Mouse (Mus musculus): ENCODE results near the gene Lima1. TPM values are rescaled to one million over a fixed set of nuclear protein-coding genes. Genes with fewer than 3 reads are reported as not detected.
"Not testable (repeated sequence)": the region's sequence is repeated elsewhere in the genome, so short reads cannot be mapped to it uniquely, and the experiment has no call there.

Gene Lima1
- polyA plus RNA-seq, 1 experiment from 2014 or later: 37.5 TPM

- H3K4me1 ChIP-seq: peaks cover 11% of the 10 kb centered on the region; the same call in 1 of the 2 replicates
- WGBS: 82% methylated on average over 2 of the region's 3 CpGs
- no peak overlapping the region for H3K4me3 ChIP-seq
- H3K27me3 ChIP-seq: no peaks in the 10 kb centered on the region
- H3K9me3 ChIP-seq (replicated peaks): no peaks in the 10 kb centered on the region
- H3K9ac ChIP-seq: no peak overlapping the region
- no peaks in the 10 kb centered on the region for H3K36me3 ChIP-seq (ENCODE audit: poor library complexity, severe bottlenecking)
- H3K27ac ChIP-seq: no peak overlapping the region
- ATAC-seq: no peak
- H3K4me2 ChIP-seq: no peak overlapping the region
Observed at GRCm38 (mm10) chr15:99891355-99891754, 16.1 kb upstream of the Lima1 start.

DNA sequence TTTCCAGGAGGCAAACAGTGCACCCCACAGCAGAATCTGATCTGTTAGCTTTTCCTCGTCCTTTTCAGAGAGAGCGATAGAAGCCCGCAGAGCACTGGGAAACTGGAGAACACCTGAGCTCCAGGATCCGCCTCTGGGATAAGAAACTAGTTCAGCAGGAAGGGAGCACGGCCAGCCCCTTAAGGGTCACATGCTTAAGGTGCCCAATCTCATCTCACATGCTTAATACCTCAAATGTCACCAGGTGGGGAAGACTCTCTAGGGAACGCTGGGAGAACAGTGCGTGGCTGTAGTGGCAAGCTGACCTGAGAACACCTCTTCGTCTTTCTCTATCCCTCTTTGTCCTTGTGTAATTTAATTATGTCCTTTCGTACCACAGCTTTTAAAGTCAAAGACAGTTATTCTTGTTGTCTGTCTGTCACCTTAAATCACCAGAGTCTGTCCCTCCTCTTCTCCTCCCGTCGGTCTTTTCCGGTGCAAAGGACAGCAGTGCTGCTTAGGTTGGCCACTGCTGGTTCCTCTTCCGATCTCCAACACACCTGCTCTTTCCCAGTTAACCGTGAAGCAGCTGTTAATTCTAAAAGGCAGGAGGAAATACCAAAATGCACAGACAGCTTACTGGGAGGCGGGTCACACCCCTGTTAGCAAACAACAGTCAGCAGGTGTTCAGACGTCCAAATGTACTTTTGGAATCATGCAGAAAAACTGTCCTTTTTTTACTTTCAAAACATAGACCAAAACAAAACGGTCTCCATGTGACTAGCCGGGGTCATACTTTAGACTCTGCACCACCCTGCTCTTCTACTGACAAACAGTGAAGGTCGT, 15.4 kb upstream of the Lima1 start:
- no peaks in the 10 kb centered on the region for H3K9me3 ChIP-seq (replicated peaks)

GRCm38 (mm10) chr15:99889275-99889874, 14.1 kb upstream of the Lima1 start:
- ATAC-seq: no peak
- 39% methylated on average over 8 of the region's 8 CpGs for WGBS
- Histone ChIP-seq H3K4me1 (peaks cover 11% of the 10 kb centered on the region; the same call in 1 of the 2 replicates), H3K4me3 (no peak overlapping the region), H3K27ac (no peak overlapping the region; the same call in 1 of the 2 replicates), H3K9ac (no peak overlapping the region), H3K4me2 (no peak overlapping the region), H3K9me3 (replicated peaks) (no peaks in the 10 kb centered on the region), H3K27me3 (no peaks in the 10 kb centered on the region), H3K36me3 (ENCODE audit: poor library complexity, severe bottlenecking) (no peaks in the 10 kb centered on the region)

More for the DNA sequence above, 15.4 kb upstream of the Lima1 start:
- no peak overlapping the region for H3K4me2 ChIP-seq
- H3K4me3 ChIP-seq: no peak overlapping the region
- no peak overlapping the region for H3K9ac ChIP-seq
- H3K27me3 ChIP-seq: no peaks in the 10 kb centered on the region
- no peak overlapping the region for H3K27ac ChIP-seq
- no peak for ATAC-seq
- peaks cover 11% of the 10 kb centered on the region; the same call in 1 of the 2 replicates for H3K4me1 ChIP-seq
- 60% methylated on average over 19 of the region's 19 CpGs for WGBS
- no peaks in the 10 kb centered on the region for H3K36me3 ChIP-seq (ENCODE audit: poor library complexity, severe bottlenecking)

GRCm38 (mm10) chr15:99887130-99887529, 11.9 kb upstream of the Lima1 start:
- not testable (repeated sequence) for H3K4me3 ChIP-seq; ATAC-seq; H3K9ac ChIP-seq; H3K4me2 ChIP-seq; H3K36me3 ChIP-seq (ENCODE audit: poor library complexity, severe bottlenecking); H3K27me3 ChIP-seq; H3K27ac ChIP-seq; H3K9me3 ChIP-seq (replicated peaks)
- H3K4me1 ChIP-seq: peaks cover 11% of the 10 kb centered on the region; the same call in 1 of the 2 replicates
- WGBS: 91% methylated on average over 2 of the region's 2 CpGs

DNA sequence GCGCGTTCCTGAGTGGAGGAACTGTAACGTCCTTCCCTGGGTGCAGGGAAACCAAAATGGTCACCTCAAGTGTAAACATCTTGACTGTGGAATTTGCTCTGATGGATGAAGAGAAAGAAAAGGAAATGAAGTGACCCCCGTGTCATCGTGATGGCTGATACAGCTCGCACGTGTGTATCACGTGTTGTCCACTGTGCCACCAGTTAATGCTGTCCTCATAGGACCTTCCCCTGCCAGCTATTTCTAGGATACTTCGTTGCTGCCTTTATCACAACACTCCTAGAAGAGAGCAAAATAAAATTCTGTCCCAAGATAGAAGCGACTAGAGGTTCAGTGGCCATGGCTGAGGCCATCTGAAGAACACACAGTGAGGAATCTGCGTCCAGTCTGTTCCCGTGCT, 8.8 kb upstream of the Lima1 start:
- WGBS: 92% methylated on average over 12 of the region's 12 CpGs
- Histone ChIP-seq H3K27me3 (no peaks in the 10 kb centered on the region), H3K36me3 (ENCODE audit: poor library complexity, severe bottlenecking) (no peaks in the 10 kb centered on the region), H3K4me3 (no peak overlapping the region), H3K4me1 (no peaks in the 10 kb centered on the region), H3K9ac (no peak overlapping the region), H3K27ac (no peak overlapping the region), H3K4me2 (no peak overlapping the region), H3K9me3 (replicated peaks) (no peaks in the 10 kb centered on the region)
- ATAC-seq: no peak

- H3K27ac ChIP-seq: no peak overlapping the region
- no peak overlapping the region for H3K4me2 ChIP-seq
- ATAC-seq: no peak
- no peaks in the 10 kb centered on the region for H3K27me3 ChIP-seq
- no peak overlapping the region for H3K4me3 ChIP-seq
- H3K9ac ChIP-seq: no peak overlapping the region
- no peaks in the 10 kb centered on the region for H3K9me3 ChIP-seq (replicated peaks)
- H3K4me1 ChIP-seq: peaks cover 15% of the 10 kb centered on the region
- 91% methylated on average over 5 of the region's 5 CpGs for WGBS
- no peaks in the 10 kb centered on the region for H3K36me3 ChIP-seq (ENCODE audit: poor library complexity, severe bottlenecking)
Observed at GRCm38 (mm10) chr15:99878541-99878940, 3.3 kb upstream of the Lima1 start.

DNA sequence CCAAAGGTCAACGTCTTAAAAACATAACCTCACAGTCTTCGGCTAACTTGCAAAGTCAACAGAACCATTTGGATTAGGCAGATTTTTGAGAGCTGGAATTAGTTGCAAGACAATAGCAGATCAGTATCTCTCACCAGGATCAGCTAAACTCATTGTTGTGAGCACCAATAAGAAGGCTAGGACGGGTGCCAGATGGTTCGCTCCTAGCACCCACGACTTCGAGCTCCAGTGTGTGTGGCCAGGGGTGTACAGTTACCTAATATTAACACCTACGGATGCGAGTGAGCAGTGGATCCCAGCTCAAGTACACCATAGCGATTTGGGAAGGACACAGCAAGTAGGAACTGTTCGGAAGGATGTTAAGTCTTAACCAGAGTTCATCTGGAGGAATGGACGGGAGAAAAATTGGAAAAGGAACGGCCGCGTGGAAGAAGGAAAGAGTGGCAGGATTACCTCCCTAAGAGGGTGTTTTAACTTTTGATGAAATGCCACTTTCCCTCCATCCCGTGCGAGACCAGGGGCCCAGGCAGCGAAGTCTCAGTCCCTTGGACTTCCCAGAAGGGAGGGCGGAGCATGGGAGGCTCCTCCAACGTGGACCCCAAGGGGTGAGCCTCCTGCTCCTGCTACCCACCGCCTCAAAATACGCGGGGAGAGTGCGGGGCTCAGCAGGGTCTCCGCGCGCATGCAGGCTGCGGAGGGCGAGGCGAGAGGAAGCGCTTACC, 483 bp downstream of the Lima1 start:
- Histone ChIP-seq H3K4me2 (peak overlapping the region; percentile 92), H3K9ac (peak overlapping the region; percentile 76), H3K4me3 (peak overlapping the region; percentile 61), H3K27ac (no peak overlapping the region), H3K9me3 (replicated peaks) (no peaks in the 10 kb centered on the region), H3K36me3 (ENCODE audit: poor library complexity, severe bottlenecking) (0 out of 2 replicates have a peak, but pooled peaks cover 3% of the 10 kb centered on the region), H3K4me1 (peaks cover 26% of the 10 kb centered on the region), H3K27me3 (no peaks in the 10 kb centered on the region)
- 3% methylated on average over 30 of the region's 30 CpGs for WGBS
- ATAC-seq: peak; percentile 16

GRCm38 (mm10) chr15:99872543-99872942, 2.7 kb downstream of the Lima1 start:
- no peak overlapping the region for H3K4me3 ChIP-seq
- no peaks in the 10 kb centered on the region for H3K9me3 ChIP-seq (replicated peaks)
- H3K9ac ChIP-seq: no peak overlapping the region
- no peak for ATAC-seq
- H3K4me2 ChIP-seq: no peak overlapping the region
- peaks cover 26% of the 10 kb centered on the region for H3K4me1 ChIP-seq
- 54% methylated on average over 3 of the region's 3 CpGs for WGBS
- 0 out of 2 replicates have a peak, but pooled peaks cover 4% of the 10 kb centered on the region for H3K36me3 ChIP-seq (ENCODE audit: poor library complexity, severe bottlenecking)
- no peak overlapping the region for H3K27ac ChIP-seq
- no peaks in the 10 kb centered on the region for H3K27me3 ChIP-seq

DNA sequence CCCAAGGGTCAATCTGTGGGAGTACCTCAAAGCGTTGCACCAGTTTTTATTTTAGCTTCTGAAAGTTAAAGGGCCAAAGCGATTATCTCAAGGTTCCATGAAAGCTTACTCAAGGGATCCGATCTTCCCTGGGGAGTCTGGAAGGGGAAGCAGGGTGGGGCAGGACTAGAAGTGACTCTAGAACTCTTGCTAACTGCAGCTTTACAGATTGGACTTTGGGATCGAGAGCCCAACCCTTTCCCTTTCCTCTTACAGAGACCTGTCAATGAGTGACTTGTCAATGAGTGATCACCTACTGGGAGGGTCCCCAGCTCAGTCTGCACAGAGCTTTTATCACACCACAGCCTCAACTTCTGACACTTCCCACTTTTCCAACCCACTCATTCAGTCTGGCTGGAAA, 7.6 kb downstream of the Lima1 start:
- Histone ChIP-seq H3K36me3 (ENCODE audit: poor library complexity, severe bottlenecking) (peaks cover 9% of the 10 kb centered on the region; the same call in 1 of the 2 replicates), H3K27ac (no peak overlapping the region), H3K4me3 (no peak overlapping the region), H3K9me3 (replicated peaks) (no peaks in the 10 kb centered on the region), H3K4me1 (peaks cover 7% of the 10 kb centered on the region), H3K9ac (no peak overlapping the region), H3K4me2 (no peak overlapping the region), H3K27me3 (no peaks in the 10 kb centered on the region)
- no peak for ATAC-seq
- 86% methylated on average over 4 of the region's 4 CpGs for WGBS

DNA sequence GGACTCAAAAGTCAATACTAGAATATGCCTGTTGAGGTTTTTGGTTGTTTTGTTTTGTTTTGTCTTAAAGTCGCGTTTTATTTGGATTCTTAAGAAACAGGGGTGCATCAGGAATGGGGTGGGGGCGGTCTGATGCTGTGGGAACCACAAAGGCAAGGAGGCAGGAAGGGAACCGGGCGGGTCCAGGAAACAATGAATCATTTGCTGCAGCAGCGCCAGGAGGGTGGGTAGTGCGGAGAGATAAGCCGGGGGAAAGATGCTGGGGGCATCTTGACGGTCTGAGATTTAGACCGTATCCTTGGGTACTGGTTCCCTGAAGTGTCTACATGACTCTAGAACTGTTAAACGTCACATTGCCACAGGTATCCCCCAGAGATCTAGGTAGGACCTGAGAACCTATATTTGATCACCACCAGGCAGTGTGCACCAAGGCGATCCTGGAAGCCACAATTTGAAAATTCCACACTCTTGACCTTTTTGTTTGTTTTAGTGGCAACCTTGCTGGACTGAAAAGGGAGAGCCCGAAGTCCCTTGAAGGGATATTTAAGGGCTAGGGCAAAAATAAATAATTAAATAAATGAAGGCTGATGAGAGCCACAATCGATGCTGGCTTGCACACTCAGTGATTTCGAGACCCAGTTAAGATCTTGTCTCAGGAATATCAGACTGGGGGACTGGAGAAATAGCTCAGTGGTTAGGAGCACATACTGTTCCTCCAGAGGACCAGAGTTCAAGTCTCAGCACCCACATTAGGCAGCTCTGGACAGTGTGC, 8.6 kb downstream of the Lima1 start:
- peaks cover 9% of the 10 kb centered on the region; the same call in 1 of the 2 replicates for H3K36me3 ChIP-seq (ENCODE audit: poor library complexity, severe bottlenecking)
- no peak overlapping the region for H3K4me3 ChIP-seq
- H3K27ac ChIP-seq: no peak overlapping the region
- H3K4me2 ChIP-seq: no peak overlapping the region
- no peaks in the 10 kb centered on the region for H3K27me3 ChIP-seq
- no peak overlapping the region for H3K9ac ChIP-seq
- WGBS: 75% methylated on average over 15 of the region's 15 CpGs
- no peak for ATAC-seq
- peaks cover 13% of the 10 kb centered on the region for H3K4me1 ChIP-seq
- no peaks in the 10 kb centered on the region for H3K9me3 ChIP-seq (replicated peaks)

DNA sequence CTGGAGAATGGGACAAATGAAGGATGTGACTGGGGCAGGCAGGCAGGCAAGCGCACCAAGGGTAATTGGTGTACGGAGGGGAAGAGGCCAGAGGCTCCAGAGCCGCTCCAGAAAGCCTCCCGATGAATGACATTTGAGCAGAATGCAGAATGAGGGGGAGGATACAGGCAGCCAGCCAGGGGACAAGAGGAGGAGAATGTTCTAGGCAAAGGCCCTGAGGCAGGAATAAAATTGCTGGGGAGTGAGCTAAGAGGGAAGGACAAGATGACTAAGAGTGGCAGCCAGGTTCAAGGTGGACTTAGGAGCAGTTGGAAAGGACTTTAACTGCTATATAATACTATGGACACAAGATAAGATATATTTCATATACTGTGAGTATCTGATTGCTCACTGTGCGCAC, 9.3 kb downstream of the Lima1 start:
- Histone ChIP-seq H3K36me3 (ENCODE audit: poor library complexity, severe bottlenecking) (peaks cover 9% of the 10 kb centered on the region; the same call in 1 of the 2 replicates), H3K4me3 (no peak overlapping the region), H3K9me3 (replicated peaks) (no peaks in the 10 kb centered on the region), H3K4me2 (no peak overlapping the region), H3K27ac (no peak overlapping the region), H3K27me3 (no peaks in the 10 kb centered on the region), H3K4me1 (peaks cover 13% of the 10 kb centered on the region), H3K9ac (no peak overlapping the region)
- ATAC-seq: no peak
- 60% methylated on average over 5 of the region's 5 CpGs for WGBS

Measured in forebrain, embryonic 13.5 days (tissue).